Mouse (Mus musculus) monocyte, adult 5-6 weeks (primary cell): ENCODE results near the gene Dapk2. TPM values are rescaled to one million over a fixed set of nuclear protein-coding genes. Genes with fewer than 3 reads are reported as not detected.

Experiments used
- ATAC-seq: fragments of 153-309, 156-312 bp; replicated peaks from 2 replicates; pipeline ENCODE4 v1.8.0; 2017; ENCODE audit warnings: mild to moderate bottlenecking; ENCODE audit not compliant: low TSS enrichment, insufficient number of reproducible peaks, severe bottlenecking, poor library complexity, low FRiP score
- total RNA-seq: library from RNA; stranded (forward); fragments of 200-1000, 200-491, 200-594 nt; gene quantifications from 3 replicates; pipeline ENCODE4 v1.2.3, GENCODE M21; 2017

Dapk2 gene
- total RNA-seq, 1 experiment from 2014 or later = 15.3 TPM

DNA sequence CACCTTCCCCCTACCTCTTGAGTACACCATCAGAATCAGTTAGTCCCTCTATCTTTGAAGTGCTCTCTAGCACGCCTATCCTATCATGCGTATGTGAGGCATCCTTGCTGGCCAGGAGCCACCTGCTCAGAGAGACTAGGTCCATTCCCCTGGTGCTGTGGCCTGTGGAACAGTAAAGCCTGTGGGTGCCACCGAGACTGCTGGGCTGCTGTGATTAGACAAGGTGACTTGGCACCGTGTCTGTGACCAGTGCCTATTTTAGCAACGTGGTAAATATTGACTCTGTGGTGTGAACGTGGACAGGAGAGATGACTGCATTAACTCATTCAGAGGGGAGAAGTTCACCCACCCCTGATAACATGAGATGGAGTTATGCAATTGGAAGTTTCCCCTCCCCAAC is 21.8 kb downstream of the Dapk2 start:
- ATAC-seq = no peak

GRCm38 (mm10) chr9:66181126-66181825 is 23.3 kb downstream of the Dapk2 start:
- ATAC-seq = no peak

DNA sequence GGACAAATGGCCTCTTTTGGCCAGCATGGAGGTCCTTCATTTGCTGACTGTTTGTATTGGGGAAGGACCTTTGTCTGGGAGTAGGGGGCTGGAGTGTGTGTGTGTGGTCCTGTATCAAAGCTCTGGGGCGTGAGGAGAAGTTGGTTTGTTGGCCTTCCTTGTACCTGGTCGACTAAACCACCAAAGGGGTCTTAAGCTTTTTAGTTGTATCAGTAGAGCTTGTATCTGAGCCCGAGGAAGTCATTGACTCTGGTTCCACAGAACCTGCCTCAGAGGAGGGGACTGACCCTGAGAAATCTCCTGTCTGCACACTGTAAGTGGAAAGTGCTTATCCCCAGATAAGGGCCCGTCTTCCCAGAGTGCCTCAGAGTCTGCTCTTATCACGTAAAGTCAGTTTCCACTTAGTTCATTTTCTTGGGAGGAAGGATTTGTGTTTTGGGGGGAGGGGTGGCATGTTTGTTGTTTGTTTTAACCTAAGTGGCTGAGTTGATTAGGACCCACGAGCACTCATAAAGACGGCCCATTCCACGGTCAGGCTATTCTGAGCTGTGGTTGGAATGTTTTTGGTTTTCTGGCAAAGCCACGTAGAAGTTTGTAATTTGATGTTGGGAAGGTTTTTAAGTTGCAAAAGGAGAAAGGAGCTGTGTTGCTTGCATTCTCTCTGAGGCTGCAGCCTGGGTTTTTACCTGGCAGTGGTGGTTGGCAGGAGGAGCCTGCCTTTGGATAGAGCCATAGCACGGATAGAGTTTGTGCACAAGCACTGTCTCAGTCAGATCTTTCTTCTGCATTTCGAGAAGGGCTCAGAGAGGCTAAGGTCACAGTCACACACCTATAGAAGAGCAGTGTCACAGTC is 24.0 kb downstream of the Dapk2 start:
- ATAC-seq = no peak

DNA sequence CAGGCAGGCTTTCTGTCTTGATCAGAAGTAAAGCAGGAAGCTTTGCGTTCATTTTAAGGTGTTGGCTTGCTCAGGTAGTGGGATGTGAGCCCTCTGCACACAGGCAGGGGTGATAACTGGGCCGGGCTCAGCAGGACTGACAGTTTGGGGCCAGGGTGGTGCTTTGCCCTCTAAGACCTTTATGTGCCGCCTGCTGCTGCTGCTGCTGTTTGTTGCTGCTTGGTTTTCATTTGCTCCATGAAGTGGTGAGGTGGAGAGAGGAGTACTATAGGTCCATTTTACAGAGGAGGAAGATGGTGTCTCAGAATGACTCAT is 24.6 kb downstream of the Dapk2 start:
- ATAC-seq = no peak

GRCm38 (mm10) chr9:66183023-66183422 is 25.0 kb downstream of the Dapk2 start:
- no peak for ATAC-seq

DNA sequence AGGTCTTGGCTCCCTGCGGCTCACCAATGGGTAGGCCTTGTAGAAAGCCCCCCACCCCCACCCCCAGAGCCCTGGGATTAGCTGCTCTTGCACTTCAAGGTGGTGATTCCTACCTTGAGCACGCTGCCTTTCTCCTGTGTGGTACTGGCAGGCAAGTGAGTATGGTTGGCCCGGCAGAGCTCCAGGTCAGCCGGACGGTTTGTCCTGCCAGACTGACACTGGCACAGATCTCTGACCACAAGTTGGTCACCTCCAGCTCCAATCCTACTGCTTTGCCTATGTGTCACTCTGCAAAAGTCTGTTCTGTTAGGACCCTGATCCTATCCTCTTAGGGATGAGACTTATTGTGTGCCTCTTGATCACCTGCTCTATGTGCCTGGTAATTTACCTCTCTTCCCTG is 26.5 kb downstream of the Dapk2 start:
- ATAC-seq = no peak

DNA sequence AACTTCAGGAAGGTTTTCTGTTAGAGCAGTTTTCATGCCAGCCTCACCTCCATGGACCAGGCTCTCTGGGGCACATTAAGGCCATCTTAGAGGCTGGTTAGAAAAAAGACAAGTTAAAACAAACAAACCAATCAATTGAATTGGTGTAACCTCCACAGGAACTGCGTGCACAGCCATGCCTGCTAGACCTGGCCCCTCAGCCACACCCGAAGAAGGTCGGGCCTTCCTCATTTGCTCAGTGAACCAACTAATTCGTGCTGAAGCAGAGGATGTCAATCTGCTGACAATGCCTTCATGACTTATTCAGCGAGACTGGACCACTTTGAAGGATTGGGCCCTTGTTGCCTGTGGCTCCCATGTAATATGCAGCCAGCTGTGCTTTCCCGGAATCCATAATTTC is 28.4 kb downstream of the Dapk2 start:
- ATAC-seq = 0 out of 2 replicates have a peak, but pooled peaks have one; percentile 40

GRCm38 (mm10) chr9:66189026-66189425 is 31.0 kb downstream of the Dapk2 start:
- no peak for ATAC-seq

GRCm38 (mm10) chr9:66194003-66194402 is 36.0 kb downstream of the Dapk2 start:
- no peak for ATAC-seq

GRCm38 (mm10) chr9:66196561-66196960 is 38.5 kb downstream of the Dapk2 start:
- ATAC-seq = no peak

DNA sequence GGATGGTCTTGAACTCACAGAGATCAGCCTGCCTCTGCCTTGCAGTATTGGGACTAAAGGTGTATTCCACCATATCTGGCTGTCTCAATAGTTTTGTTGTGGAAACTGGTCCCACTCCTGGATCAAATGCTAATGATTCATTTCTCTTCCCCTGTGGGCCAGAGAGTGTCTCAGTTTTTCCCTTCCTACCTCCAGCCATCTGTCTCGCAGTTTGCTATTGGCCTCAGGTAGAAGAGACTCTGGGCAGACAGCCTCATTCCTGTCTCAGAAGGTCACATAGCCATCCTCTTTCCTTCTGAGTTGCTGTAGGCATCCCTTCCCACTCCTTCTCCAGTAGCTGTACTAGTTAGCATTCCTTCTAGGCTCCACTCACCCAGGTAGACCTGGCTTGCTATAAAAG is 40.5 kb downstream of the Dapk2 start:
- ATAC-seq = no peak

DNA sequence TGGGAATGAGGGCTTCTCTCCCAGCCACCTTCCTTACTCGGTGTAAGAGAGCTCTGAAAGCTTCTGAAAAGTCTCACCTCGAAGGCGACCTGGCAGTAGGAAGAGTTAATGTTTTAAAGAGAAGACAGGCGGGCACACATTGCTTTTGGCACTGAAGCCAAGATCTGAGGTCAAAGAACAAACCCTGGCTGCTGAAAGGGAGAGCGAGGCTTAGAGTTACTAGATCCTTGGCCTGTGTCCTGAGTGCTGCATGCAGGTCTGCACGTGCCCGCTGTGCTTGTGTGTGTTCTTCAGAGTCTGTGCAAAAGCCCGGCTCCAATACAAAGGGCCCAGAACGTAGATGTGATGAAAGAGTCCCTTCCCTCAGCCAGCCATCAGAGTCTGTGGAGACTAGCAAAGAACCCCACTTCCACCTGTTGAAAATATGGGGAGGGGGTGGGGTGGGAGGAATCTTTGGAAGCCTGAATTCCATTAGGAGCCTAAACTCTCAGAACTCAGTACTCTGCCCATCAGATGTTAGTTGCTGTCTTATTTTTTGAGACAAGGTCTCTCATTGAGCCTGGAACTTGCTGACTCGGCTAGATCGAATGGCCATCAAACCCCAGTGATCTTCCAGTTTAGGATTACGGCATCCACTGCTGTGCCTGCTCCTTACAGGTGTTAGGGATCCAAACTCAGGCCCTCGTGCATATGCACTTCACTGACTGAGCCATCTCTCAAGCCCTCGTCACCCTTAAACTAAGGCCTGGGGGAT is 41.8 kb downstream of the Dapk2 start:
- no peak for ATAC-seq

- ATAC-seq = no peak
These were observed 42.4 kb downstream of the Dapk2 start for GRCm38 (mm10) chr9:66200411-66200789.

GRCm38 (mm10) chr9:66201665-66202064 is 43.6 kb downstream of the Dapk2 start:
- ATAC-seq = no peak

DNA sequence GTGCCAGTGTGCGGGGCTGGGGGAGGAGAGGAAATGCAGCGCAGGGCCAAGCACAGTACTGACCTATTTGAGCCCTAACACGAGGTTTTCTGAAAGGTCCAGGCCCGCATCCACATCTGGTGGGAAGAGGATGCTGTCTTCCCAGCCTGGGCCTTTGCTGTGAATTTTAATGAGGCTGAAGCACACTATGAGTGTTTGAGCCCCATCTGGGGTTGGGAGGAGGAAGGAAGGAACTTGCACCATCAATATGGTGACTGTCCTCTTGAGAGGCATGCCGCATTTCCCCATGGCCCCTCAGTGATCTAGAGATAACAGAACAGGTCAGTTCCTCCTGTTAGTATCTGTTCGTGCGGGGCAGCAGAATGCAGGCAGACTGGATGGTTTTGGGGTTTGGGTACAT is 44.4 kb downstream of the Dapk2 start:
- 0 out of 2 replicates have a peak, but pooled peaks have one; percentile 43 for ATAC-seq

DNA sequence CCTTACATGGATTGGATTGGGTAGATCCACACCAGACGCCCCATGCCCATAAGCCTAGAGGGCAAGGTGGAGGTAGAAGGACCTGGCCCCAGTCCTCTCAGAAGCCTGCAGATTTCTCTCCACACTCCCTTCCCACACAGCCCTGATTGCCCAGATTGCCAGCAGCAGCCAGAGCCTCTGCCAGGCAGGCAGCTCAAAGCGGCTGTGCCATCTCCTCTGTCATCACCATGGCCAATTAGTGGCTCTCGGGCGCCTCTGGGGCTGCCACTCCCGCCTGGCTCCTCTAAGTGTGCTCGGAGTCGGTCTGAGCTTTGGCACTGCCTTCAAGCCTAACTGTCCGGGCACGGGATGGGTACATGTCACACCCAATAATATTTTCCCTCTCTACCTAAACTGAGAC is 47.7 kb downstream of the Dapk2 start:
- ATAC-seq = no peak

DNA sequence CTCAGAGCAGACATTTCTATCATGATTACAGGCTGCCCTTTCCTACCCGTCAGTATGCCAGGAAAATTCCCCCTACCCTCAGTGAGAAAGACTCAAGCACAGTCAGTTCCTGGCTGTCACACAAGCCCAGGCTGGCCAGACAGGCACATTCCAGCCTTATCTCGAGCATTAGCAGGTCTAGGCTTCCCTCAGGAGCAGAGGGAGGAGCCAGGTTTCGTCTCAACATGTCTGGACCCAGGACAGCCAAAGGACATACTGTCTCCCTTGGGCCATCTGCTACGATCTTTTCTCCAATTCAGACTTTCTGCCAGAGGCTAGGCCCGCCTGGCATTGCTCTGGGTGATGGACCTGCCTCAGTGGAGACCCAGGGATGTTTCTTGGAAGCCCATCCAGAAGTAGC is 48.8 kb downstream of the Dapk2 start:
- ATAC-seq = no peak

DNA sequence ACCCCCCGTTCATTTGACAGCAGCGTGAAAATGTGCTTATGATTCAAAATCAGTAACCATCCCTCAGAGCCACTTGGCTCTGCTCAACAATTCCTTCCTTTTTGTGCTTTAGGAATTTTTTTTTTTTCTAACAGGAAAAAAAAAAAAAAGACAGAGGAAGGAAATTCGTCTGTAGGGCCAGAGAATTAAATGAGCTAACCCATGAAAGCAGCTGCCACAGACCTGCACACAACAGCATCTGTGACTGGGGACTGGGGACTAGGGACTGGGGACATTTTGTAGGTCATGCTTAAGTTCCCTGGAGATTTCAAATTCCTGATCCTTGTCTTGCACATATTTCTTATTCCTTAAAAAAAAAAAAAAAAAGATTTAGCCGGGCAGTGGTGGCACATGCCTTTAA is 53.4 kb downstream of the Dapk2 start:
- ATAC-seq = no peak

GRCm38 (mm10) chr9:66212088-66212487 is 54.1 kb downstream of the Dapk2 start:
- ATAC-seq = no peak

GRCm38 (mm10) chr9:66212802-66213201 is 54.8 kb downstream of the Dapk2 start:
- ATAC-seq = no peak
